Mouse (Mus musculus) embryo, embryonic 10 days (tissue): ENCODE results near the gene B4galt2.

Experiments
- DNase-seq: peaks from one replicate; pipeline ENCODE4 v3.0.0-alpha.2; 2015; ENCODE audit warnings: low spot score

B4galt2 gene

DNA sequence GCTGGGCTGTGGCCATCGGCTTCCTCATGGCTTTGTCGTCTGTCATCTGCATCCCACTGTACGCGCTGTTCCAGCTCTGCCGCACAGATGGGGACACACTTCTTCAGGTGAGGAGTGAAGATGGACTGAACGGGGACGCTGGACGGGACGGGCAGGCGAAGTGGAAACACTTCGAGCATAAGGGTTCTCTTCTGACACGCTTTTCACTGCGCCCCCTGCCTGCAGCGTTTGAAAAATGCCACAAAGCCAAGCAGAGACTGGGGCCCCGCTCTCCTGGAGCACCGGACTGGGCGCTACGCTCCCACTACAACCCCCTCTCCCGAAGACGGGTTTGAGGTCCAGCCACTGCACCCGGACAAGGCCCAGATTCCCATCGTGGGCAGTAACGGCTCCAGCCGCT, 15.5 kb downstream of the B4galt2 start:
- DNase-seq: peak; percentile 83

DNA sequence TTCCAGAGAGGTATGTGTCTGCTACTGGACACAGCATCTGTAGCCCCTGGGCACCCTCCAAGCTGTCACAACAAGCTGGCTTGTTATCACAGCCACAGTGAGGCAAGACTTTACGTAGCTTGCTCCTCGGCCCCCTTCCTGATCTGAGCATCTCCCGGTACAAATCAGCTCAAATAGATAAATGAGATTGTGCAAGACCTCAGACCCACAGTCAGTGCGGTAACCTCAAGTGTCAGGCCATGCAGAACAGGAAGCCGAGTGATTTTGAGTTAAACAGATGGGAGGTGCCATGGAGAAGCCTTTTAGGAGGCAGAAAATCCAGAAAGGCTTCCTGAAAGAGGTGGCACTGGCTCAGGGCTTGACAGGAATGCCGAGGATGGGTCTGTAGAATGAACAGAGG, 16.3 kb downstream of the B4galt2 start:
- DNase-seq: no peak

DNA sequence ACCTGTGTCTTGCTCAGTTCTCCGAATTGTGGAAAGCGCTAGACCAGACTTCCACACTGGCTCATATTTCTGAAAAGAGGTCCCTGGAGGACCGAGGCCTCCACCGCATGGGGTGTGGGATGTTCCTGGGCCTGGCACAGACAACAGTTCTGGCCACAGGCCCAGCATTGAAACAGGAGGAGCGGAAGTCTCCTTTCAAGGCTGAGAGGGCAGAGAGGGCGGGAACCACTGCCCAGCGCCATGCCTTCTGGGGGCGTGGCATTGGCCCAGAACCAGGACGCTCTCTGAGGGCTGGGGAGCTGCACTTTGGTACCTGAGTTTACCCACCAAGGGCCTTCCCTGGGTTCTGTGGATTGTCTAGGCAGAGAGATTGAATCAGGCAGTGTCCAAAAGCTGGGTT, 17.2 kb downstream of the B4galt2 start:
- DNase-seq: no peak

DNA sequence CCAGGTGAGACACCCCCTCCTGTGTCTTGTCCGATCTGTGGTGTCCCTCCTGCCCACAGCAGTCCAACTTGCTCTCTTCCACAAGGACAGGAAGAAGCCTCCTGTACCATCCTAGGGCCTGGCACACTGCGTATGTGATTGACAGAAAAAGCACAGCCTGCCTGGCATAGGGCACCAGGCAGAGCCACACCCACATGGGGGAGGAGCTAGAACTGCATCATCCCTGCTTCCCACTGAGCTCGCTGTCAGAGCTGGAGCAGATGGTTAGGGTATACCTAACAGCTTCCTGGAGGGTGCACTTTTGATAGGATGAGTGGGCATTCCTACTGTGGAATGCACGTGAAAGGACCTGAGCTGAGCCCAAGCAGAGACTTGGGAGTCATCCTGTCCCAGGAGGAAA, 20.5 kb downstream of the B4galt2 start:
- peak; percentile 35 for DNase-seq

DNA sequence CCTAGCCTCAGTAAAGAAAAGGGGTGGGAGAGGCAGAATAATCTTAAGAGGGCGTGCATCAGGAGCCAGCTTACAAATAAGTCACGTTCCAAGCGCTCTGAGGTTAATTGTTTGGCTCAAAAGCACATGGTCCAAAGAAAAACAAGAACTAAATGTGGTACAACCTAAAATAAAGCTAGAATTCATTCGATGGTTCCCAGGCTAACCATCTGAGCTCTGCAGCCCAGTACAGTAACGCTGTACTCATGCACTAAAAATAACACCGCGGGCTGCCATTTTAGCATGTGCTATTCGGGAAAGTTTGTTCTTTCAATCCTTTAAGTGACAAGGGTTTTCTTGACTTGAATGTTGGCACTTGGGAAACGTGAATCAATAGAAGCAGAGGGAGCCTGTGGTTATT, 22.7 kb downstream of the B4galt2 start:
- DNase-seq: no peak

DNA sequence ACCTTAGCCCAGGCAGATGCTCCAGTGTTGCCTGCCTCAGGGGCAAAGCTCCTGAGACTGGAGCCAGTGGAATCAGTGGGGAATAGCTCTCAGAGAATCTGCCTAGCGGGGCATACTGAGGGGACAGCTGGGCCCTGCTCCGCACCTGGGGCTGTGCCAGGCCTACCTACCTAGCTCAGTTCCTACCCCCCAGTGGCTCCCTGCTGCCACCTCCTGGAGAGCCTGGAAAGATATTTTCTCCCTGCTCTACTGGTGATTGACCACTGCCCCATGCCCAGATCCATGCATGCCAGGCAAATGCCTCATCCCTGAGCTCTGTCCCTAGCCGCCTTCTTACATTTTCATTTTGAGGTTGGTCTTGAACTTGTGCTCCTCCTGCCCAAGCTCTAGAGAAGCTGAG, 24.5 kb downstream of the B4galt2 start:
- DNase-seq: peak; percentile 30

DNA sequence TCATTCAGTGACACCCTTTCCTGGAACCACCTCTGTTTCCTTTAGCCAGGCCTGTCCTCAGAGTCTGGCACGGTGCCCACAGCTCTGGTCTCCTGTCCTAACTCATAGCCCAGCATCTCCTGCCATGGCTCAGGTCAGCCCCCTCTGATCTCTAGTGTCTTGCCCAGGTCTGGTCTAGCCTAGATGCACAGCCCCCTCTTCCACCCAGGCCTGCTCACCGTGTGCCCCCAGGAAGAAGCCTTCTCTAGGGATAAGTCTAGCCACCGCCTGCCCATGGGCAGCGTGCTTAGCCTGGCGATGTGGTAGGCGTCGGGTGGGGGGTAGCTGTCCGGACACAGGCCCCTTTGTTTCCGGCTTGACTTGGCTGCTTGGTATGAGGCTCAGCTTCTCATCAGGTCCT, 28.1 kb downstream of the B4galt2 start:
- DNase-seq: no peak

DNA sequence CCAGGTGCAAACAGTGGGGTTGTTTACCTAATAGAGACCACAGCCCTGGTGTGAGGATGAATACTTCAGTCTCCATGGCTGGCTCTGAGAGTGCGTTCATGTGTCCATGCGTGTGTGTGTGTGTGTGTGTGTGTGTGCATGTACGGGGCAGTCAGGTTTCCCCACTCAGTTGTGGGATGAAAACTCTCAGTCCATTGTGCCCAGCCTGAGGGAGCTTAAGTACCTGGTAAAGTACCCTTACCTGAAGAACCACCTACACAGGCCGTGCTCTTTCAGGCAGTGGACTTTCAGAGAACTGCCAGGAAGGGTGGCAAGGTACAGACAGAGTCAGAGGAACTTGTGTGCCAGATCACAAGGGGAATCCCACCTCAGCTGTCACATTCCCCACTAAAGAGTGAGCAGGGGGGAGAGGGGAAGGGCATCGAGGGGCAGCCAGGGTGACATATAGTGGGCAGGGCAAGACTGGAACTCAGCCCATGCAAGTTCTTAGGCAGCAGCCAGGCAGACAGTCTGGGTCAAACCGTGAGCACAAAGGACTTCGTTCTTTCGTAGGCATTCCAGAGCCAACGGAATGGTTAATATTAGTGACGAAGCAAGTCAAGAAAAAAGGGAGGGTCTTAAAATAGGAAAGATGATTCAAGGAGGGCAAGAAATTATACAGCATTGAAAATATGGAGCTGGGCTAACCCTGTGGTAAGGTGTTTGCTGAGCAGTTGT, 31.0 kb downstream of the B4galt2 start:
- no peak for DNase-seq

DNA sequence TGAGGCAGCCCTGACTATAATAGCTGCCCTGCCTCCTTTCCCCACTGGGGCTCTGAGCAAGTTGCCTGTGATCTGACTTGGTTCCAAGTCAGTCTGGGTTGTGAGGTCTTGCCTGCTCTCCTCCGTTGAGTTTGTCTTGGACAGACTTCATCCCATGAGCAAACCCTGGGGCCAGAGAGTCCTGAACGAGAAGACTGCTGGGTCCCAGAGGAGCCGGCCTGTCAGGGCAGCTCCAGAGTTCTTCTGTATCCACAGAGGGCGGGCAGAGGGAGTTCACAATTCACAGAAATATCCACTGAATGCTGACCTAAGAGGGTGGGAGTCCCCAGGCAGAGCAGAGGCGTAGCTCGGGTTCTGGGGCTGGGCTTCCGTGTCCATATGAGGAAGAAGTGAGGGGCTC, 32.4 kb downstream of the B4galt2 start:
- DNase-seq: no peak

DNA sequence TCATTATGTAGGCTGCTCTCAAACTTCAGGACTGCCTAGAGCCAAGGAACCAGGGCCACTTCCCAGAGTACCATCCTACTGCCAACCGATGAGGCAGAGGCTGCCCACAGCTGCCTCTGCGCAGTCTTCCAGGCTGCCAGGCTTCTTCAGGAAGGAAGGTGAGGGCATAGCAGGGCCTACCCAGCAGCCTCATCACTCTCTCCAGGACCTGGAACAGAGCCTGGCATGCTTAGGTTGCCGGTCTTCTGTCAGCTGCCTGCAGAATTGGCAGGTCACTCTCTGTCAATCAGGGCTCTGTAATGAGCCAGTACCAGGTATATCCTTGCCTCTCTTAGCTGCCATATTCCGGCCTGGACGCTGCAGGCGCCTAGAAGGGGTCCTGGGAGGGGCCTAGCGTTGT, 33.1 kb downstream of the B4galt2 start:
- DNase-seq: no peak

DNA sequence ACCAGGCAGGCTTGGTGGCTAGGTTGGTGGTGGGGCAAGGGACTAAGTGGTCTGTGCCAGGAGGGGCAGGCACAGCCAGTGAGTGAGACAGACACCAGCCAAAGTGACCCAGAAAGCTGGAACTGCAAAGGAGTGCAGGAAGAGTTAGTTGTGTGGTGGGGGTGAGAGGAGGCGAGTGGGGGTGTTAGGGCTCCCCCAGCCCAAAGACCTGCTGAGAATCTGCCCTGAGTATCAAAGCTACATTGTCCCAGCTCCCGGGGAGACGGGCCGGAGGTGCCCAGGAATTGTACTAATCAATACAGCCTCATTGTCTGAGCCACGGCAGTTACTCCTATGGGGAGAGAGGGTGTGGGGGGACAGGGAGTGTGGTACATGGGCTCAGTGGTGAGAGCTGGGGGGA, 33.8 kb downstream of the B4galt2 start:
- no peak for DNase-seq

DNA sequence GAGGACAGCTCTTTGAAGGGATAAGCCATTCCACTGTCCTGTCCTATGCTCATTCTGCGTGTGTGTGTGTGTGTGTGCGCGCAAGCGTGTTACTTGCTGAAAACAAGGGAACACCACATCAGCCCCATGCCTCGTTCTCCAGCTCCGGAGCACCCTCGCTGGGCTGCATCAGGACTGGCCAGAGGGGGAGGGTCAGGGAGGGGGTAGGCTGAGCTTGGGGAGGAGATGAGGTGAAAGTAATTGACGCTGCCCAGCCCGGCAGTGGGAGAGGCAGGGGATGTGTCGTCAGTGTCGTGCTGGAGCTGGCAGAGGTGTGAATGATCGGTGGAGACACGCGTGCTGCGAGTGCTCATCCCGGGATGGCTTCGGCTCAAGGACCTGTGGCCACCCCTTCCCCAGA, 34.2 kb downstream of the B4galt2 start:
- no peak for DNase-seq

DNA sequence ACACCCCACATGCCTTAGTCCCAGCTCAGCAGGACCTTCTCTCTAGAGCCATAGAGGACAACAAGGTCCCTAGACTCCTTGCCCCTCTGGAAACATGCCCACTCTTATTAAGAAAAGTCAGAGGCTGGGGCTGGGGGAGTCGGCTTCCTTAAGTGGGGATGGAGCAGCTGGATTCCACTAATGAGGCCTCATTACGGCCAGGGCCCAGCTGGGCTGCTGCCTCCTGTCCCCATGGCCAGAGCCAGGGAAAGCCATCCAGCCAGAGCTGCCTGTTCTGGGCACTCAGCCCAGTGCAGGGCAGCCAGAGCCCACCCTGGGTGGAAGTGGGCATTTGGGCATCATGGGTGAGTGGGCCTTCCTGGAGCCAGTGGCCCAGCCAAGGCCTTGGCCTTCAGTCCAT, 36.3 kb downstream of the B4galt2 start:
- no peak for DNase-seq

DNA sequence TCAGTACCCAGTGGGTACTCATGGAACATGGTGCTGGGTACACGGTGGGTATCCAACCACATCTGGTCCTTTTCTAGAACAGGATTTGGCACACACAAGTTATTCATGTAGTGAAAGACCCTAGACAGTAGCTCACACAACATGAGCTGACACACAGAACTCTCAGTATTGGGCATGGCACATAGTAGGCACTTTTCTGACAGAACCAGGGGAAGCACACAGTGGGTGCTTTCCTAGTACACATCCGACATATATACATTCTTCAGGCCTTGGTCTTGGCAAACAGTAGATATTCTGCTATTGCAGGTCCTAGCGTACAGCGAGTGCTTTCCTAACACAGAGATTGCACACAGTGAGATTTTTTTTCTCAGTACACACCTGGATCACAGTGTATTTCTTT, 37.0 kb downstream of the B4galt2 start:
- DNase-seq: no peak

DNA sequence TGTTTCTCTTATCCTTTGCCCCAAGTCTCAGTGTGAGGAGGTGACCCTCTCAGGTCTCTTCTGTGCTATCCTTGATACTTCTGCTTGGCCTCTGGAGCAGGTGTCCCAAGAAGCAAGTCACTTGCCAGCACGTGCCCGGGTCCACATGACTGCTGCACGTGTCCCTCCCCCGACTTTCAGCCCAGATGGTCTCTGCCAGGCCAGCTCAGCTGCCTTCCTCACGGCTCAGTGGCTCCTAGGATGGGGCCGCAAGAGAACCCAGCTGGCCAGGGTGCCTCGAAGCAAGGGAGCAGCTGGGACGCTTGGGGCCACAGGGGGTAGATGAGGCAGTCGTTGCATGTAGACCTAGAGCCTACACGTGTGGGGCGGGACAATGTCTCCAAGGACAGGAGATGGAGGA, 38.0 kb downstream of the B4galt2 start:
- no peak for DNase-seq

DNA sequence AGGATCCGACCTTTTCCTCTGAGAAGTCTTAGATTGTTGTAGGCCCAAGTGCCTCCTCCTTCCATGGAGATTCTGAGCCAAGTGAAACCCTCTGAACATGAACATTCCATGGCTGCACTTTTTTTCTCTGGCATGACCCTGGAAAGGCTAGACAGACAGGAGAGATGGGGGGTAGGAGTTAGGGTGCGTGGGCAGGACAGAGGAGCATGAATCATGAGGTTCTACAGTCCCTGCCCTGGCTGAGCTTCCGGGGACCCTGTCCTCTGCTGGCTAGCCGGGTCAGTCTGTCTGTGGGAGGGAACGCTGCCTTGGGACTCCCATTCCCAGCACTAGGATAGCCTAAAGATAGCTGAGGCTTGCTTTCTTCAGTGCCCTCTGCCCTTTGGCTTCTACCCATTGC, 38.8 kb downstream of the B4galt2 start:
- no peak for DNase-seq

DNA sequence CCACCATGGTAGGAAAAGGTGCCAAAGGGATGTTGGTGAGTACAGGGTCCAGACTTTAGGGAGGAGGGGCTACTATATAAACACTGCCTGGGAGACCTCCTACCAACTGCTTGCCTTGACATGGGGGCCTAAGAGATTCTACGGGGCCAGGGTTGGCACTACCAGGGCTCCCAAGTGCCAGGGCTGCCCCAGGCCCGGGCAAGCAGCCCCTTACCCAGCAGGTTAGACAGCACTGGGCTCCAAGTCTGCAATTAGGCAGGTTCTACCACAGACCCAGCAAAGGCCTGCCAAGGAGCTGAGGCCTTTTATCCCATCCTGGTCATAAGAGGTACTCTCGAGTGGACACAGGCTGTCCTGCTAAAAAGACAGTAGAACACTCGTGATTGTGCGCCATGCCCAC, 40.2 kb downstream of the B4galt2 start:
- no peak for DNase-seq

DNA sequence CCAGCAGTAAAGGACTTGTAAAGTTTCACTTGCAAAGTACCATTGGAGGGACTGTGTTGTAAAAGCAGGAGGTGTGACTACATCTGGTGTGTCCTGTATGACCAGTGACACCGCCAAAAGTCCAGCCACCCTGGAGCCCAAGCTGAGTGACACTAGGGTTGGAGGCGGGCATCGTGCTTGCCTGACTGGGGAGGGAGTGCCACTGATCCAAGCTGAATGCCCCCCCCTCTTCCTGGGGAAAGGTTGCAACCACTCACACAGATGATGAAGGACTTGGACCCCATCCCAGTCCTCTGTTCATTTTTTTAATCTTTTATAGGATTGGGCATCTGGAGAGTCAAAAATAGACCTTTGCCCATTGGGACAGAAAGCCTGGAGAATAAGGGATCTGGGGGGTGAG, 41.7 kb downstream of the B4galt2 start:
- DNase-seq: no peak

DNA sequence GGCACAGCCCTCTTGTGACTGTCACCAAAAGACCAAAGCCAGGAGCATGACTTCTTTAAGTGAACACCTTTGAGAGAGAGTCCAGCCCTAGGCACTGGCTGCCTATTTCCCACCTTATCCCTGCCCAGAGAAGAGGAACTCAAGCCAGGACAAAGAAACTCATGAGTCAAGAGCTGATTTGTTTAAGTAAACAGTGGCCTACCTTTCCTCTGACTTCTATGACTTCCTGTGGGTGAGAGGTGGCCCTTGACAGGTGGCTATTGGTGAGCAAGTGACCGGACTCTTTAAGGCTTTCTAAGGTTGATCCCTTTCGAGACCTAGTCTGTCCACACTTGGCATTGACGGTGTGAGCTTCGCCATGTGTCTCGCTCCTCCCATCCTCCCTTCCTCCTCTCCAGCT, 42.5 kb downstream of the B4galt2 start:
- no peak for DNase-seq

DNA sequence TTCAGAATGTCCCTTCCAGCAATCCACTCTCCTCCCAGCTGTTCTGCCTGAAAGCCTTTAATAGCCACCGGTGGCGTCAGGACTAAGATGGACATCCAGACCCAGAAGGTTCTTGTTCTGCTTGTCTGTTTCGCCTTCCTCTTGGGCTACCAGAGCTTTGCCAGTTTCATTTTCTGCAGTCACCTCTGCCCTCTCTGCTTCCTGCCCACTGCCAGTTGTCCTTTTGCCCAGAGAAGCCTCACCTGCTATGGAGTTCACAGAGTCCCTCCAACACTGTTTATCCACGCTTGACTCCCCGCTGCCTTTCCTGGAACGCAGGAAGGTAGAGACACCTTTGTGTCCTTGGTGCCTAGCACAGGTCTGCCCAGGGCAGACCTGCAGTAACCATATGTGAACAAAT, 43.9 kb downstream of the B4galt2 start:
- DNase-seq: no peak

DNA sequence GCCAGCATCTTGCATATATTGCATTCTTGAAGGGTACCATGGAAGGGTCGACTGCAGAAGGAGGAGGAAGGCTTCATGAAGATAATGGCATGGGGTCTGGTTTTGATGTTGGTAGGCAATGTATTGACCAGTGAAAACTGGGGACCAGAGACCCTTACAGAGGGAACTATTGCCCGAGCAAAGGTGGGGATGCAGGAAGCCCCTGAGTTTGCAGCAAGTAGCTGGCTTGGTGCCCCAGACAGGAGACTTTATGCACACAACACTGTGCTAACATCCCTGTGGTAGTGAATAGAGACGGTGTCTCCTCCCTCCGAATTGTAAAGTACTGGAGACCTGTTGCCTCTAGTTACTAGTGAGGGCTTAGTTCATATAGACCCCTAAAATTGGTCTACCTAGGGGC, 46.0 kb downstream of the B4galt2 start:
- no peak for DNase-seq

DNA sequence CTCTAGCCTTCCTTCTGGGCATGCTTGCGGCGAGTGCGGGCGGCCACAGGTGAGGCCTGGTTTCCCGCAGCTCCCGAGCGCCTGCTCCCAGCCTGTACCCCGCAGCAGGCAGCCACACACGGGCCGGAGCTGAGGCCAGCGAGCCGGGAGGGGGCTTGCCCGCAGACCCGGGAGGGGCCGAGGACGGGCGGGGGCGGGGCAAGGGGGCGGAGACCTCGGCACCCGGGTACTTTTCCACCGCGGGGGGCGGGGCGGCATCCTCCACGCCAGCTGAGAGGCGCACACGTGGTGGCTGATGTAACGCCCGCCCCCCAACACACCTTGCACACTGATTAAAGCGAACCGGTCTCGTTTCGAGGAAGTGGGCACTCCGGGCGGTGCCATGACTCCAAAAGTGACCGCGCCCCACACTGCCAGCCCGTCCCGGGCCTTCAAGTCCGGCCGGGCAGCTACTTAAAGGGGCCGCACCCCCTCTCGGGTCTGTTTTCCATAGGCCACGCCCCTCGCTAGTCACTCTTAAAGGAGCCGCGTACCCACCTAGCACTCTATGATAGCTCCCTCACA, 47.0 kb downstream of the B4galt2 start:
- DNase-seq: peak; percentile 94

DNA sequence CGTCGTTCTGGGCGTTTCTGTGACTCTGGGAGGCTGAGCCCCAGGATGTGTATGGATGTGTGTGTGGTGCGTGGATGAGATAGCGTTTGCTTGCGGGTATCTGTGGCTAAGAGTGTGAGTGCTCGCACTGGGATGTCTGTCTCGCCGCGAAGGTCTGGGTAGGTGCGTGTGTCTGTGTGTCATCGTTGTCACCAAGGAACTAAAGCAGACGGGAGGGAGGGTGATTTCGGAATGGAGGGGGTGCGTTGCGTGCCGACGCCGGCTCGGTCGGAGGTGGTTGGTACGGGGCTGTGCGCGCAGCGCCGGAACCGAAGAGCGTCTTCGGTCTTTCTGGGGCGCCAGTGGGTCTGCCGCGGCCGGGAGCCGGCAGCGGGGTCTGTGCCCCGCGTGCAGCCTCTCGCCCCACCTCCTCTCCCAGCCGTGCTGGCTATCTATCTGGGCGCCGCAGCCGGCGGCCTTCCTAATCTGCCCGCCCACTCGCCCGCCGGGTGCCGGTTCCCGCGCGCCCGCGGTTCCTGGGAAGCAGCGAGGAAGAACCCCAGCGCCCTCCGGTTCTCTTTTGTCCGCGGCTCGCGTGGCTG, 47.7 kb downstream of the B4galt2 start:
- DNase-seq: no peak
